Mouse (Mus musculus): ENCODE measurements around the gene Fhl2. TPM values are rescaled to one million over a fixed set of nuclear protein-coding genes. Genes with fewer than 3 reads are reported as not detected.

Fhl2 gene
- polyA plus RNA-seq, 1 experiment from 2014 or later = 24.7 TPM

- Histone ChIP-seq H3K4me2 (no peak overlapping the region), H3K36me3 (replicated peaks) (no peaks in the 10 kb centered on the region), H3K4me3 (no peak overlapping the region), H3K4me1 (peaks cover 31% of the 10 kb centered on the region), H3K9me3 (no peaks in the 10 kb centered on the region), H3K27ac (no peak overlapping the region), H3K9ac (no peak overlapping the region), H3K27me3 (replicated peaks) (no peaks in the 10 kb centered on the region)
- ATAC-seq (replicated peaks) = no peak
- 70% methylated on average over 1 of the region's 1 CpGs for WGBS
Observed at GRCm38 (mm10) chr1:43090418-43090817, 106.4 kb downstream of the Fhl2 start.

DNA sequence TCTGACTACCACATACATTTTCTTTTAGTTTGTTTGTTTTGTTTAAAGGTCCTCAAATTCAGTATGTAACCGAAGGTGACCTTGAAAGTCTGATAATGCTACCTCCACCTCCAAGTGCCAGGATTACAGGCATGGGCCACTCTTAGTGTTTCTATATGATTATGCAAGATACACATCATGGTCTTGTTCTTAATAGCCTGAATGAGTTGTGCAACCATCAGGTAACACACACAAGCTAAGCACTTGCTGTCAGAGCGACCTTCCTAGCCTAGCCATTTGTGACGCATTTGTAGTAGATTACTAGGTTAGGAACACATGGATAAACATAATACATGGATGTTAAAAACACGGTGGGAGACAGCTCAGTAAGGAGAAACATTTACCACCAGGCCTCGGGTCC lies 113.8 kb downstream of the Fhl2 start:
- Histone ChIP-seq H3K4me1 (no peaks in the 10 kb centered on the region), H3K27me3 (replicated peaks) (no peaks in the 10 kb centered on the region), H3K4me2 (no peak overlapping the region), H3K4me3 (no peak overlapping the region), H3K27ac (no peak overlapping the region), H3K9ac (no peak overlapping the region), H3K36me3 (replicated peaks) (no peaks in the 10 kb centered on the region), H3K9me3 (no peaks in the 10 kb centered on the region)
- ATAC-seq (replicated peaks) = no peak
- whole genome bisulfite sequencing = 89% methylated on average over 5 of the region's 5 CpGs

- Histone ChIP-seq H3K4me2 (no peak overlapping the region), H3K27me3 (replicated peaks) (no peaks in the 10 kb centered on the region), H3K4me3 (no peak overlapping the region), H3K27ac (no peak overlapping the region), H3K9me3 (no peaks in the 10 kb centered on the region), H3K4me1 (no peaks in the 10 kb centered on the region), H3K36me3 (replicated peaks) (peaks cover 10% of the 10 kb centered on the region), H3K9ac (no peak overlapping the region)
- 91% methylated on average over 2 of the region's 2 CpGs for WGBS
- no peak for ATAC-seq (replicated peaks)
Observed at GRCm38 (mm10) chr1:43078124-43078523, 118.7 kb downstream of the Fhl2 start.

GRCm38 (mm10) chr1:43074791-43075190 lies 122.0 kb downstream of the Fhl2 start:
- Histone ChIP-seq H3K9ac (no peak overlapping the region), H3K27me3 (replicated peaks) (no peaks in the 10 kb centered on the region), H3K36me3 (replicated peaks) (peaks cover 18% of the 10 kb centered on the region), H3K27ac (no peak overlapping the region), H3K4me1 (no peaks in the 10 kb centered on the region), H3K9me3 (no peaks in the 10 kb centered on the region), H3K4me3 (no peak overlapping the region), H3K4me2 (no peak overlapping the region)
- no peak for ATAC-seq (replicated peaks)
- WGBS = 98% methylated on average over 2 of the region's 2 CpGs

Other genes with a start within 250 kb of the Fhl2 start
- gene Gpr45, start 244.1 kb downstream of the Fhl2 start, polyA plus RNA-seq (2015; fragmentation: Nextera tagmentation; extraction: Ambion mirVana) = 17.9 TPM in 2 replicates
- 19.1 and 19.5 TPM in 2 replicates for gene Tgfbrap1, start 98.3 kb downstream of the Fhl2 start, polyA plus RNA-seq (2015; fragmentation: Nextera tagmentation; extraction: Ambion mirVana)
- gene AI597479, start 98.3 kb downstream of the Fhl2 start, polyA plus RNA-seq (2015; fragmentation: Nextera tagmentation; extraction: Ambion mirVana) = 54.0 and 54.5 TPM in 2 replicates
- 35.5 and 37.6 TPM in 2 replicates for gene Nck2, start 247.6 kb upstream of the Fhl2 start, polyA plus RNA-seq (2015; fragmentation: Nextera tagmentation; extraction: Ambion mirVana)